Comparison of ENCODE assay signal across 8 mouse cellular contexts in the genomic region with DNA sequence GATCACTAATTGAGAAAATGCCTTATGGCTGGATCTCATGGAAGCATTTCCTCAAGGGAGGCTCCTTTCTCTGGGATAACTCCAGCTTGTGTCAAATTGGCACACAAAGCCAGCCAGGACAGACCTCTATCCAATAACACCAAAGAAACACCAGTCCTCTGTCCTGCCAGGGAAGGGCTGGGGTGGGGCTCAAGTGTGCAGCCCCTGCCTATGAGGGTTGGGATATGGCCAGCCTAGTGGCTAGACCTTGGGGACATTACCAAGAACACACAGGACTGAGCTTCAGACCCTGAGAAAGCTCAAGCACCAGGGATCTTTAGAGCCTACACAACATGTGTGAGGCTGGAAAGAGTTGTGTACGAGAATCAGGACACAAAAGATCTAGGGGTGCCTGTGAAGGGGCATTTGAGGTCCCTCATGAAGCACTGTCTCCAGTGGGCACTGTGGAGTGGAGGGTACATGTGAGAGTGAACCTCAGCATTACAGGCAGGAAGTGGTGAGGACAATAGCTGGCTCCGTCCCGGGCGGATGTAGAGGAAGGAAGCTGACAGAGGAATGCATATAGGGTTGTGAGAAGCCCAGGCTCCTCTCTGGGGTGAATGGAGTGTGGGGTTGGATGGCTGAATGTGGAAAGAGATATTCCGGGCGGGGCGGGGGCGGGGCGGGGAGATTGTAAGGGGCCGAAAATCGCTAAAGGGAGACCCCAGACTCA. TPM values are rescaled to one million over a fixed set of nuclear protein-coding genes. Genes with fewer than 3 reads are reported as not detected.
DNase-seq lines count a peak whose midpoint lies in the region; ATAC-seq and TF ChIP-seq lines count a peak whose summit lies in the region.

No protein-coding gene starts in this region.

- H3K9ac ChIP-seq in forebrain, postnatal 0 days: no peak overlapping the region
- H3K9ac ChIP-seq in forebrain, embryonic 12.5 days: no peak overlapping the region
- H3K9ac ChIP-seq in heart, embryonic 13.5 days: no peak overlapping the region

- H3K9me3 ChIP-seq in forebrain, postnatal 0 days (ENCODE audit: low read length): no peaks in the 10 kb centered on the region
- H3K9me3 ChIP-seq in forebrain, embryonic 12.5 days: no peaks in the 10 kb centered on the region
- no peaks in the 10 kb centered on the region for H3K9me3 ChIP-seq in heart, embryonic 13.5 days

- DNase-seq in forebrain, postnatal 0 days: no peak
- peak; percentile 53 to 62 for DNase-seq in kidney, postnatal 36 days
- DNase-seq in left cerebral cortex, postnatal 36 days (ENCODE audit: low spot score in 2 of 2): no peak
- DNase-seq in adrenal gland, postnatal 14 days: no peak
- DNase-seq in cerebellum, adult 9-10 months: no peak

- intact Hi-C loops in left cerebral cortex, postnatal 36 days (cut with DNase I): no loop called here

- TF ChIP-seq CTCF in forebrain, postnatal 0 days (IDR thresholded peaks at IDR 0.05; ENCODE audit: low read depth): no peak

- no peak overlapping the region for H3K4me2 ChIP-seq in forebrain, postnatal 0 days (ENCODE audit: low read depth)
- H3K4me2 ChIP-seq in forebrain, embryonic 12.5 days: no peak overlapping the region
- no peak overlapping the region for H3K4me2 ChIP-seq in heart, embryonic 13.5 days

- H3K27me3 ChIP-seq in forebrain, postnatal 0 days (ENCODE audit: insufficient read depth, low read length): peaks cover 26% of the 10 kb centered on the region
- peaks cover 57% of the 10 kb centered on the region for H3K27me3 ChIP-seq in forebrain, embryonic 12.5 days
- peaks cover 25% of the 10 kb centered on the region for H3K27me3 ChIP-seq in heart, embryonic 13.5 days (replicated peaks)

- H3K4me1 ChIP-seq in forebrain, postnatal 0 days (ENCODE audit: insufficient read depth): no peaks in the 10 kb centered on the region
- H3K4me1 ChIP-seq in forebrain, embryonic 12.5 days: peaks cover 20% of the 10 kb centered on the region
- H3K4me1 ChIP-seq in heart, embryonic 13.5 days: peaks cover 37% of the 10 kb centered on the region

- H3K36me3 ChIP-seq in forebrain, postnatal 0 days (ENCODE audit: insufficient read depth): no peaks in the 10 kb centered on the region
- H3K36me3 ChIP-seq in forebrain, embryonic 12.5 days (replicated peaks): no peaks in the 10 kb centered on the region
- no peaks in the 10 kb centered on the region for H3K36me3 ChIP-seq in heart, embryonic 13.5 days

- WGBS in forebrain, postnatal 0 days: 89% methylated on average over 11 of the region's 11 CpGs
- WGBS in forebrain, embryonic 12.5 days: 91% methylated on average over 11 of the region's 11 CpGs
- WGBS in heart, embryonic 13.5 days: 66% methylated on average over 11 of the region's 11 CpGs

- peak overlapping the region; percentile 29; the same call in 1 of the 2 replicates for H3K27ac ChIP-seq in forebrain, postnatal 0 days (ENCODE audit: low read depth, low read length)
- no peak overlapping the region for H3K27ac ChIP-seq in forebrain, embryonic 12.5 days
- H3K27ac ChIP-seq in heart, embryonic 13.5 days (replicated peaks): peak overlapping the region; percentile 87

- no peak overlapping the region for H3K4me3 ChIP-seq in forebrain, postnatal 0 days (ENCODE audit: low read depth, low read length)
- H3K4me3 ChIP-seq in forebrain, embryonic 12.5 days (replicated peaks): no peak overlapping the region
- no peak overlapping the region for H3K4me3 ChIP-seq in heart, embryonic 13.5 days

- ATAC-seq in forebrain, postnatal 0 days: no peak
- ATAC-seq in forebrain, embryonic 12.5 days (ENCODE audit: low FRiP score): no peak
- ATAC-seq in heart, embryonic 13.5 days (ENCODE audit: extremely low read depth, insufficient number of reproducible peaks, low FRiP score, low TSS enrichment): peak; percentile 34; the same call in 1 of the 2 replicates
- peak; percentile 90 for ATAC-seq in megakaryocyte progenitor cell, adult 5-6 weeks (replicated peaks; ENCODE audit: poor library complexity)

RNA-seq across cellular contexts. Expression of gene Ccdc194, which starts 3.0 kb away (rescaled TPM):
- total RNA-seq in forebrain, postnatal 0 days (2014; rRNA removed): 0.48 TPM in 1 of 2 replicates, not detected in the other
- 0.08 and 0.16 TPM in 2 replicates for polyA plus RNA-seq in forebrain, postnatal 0 days (2015; fragmentation: Nextera tagmentation; extraction: Ambion mirVana)
- polyA plus RNA-seq in forebrain, embryonic 12.5 days (2016; fragmentation: Nextera tagmentation; extraction: Ambion mirVana): 0.20 and 0.21 TPM in 2 replicates
- polyA plus RNA-seq in heart, embryonic 13.5 days (2015; fragmentation: Nextera tagmentation; extraction: Ambion mirVana): 0.48 and 0.65 TPM in 2 replicates
- 0.07 TPM in 1 of 2 replicates, not detected in the other for total RNA-seq in megakaryocyte progenitor cell, adult 5-6 weeks (2015)
- total RNA-seq in megakaryocyte progenitor cell, adult 5-6 weeks (2017): not detected in 2 replicates
- not detected for total RNA-seq in left cerebral cortex, postnatal 36 days (2021)
- total RNA-seq in adrenal gland, postnatal 14 days (2021): not detected in 2 replicates

RNA-seq across cellular contexts. Expression of gene Bst2, which starts 8.7 kb away (rescaled TPM):
- total RNA-seq in forebrain, postnatal 0 days (2014; rRNA removed): 10.1 and 17.8 TPM in 2 replicates
- polyA plus RNA-seq in forebrain, postnatal 0 days (2015; fragmentation: Nextera tagmentation; extraction: Ambion mirVana): 19.3 and 21.0 TPM in 2 replicates
- polyA plus RNA-seq in forebrain, embryonic 12.5 days (2016; fragmentation: Nextera tagmentation; extraction: Ambion mirVana): 8.4 and 8.5 TPM in 2 replicates
- polyA plus RNA-seq in heart, embryonic 13.5 days (2015; fragmentation: Nextera tagmentation; extraction: Ambion mirVana): 34.0 and 39.5 TPM in 2 replicates
- 11.3 and 15.7 TPM in 2 replicates for total RNA-seq in megakaryocyte progenitor cell, adult 5-6 weeks (2015)
- total RNA-seq in megakaryocyte progenitor cell, adult 5-6 weeks (2017): 50.9 and 62.2 TPM in 2 replicates
- total RNA-seq in left cerebral cortex, postnatal 36 days (2021): 1 to 10 TPM; 3.5 to 4.8 TPM
- total RNA-seq in adrenal gland, postnatal 14 days (2021): 45.6 and 47.9 TPM in 2 replicates

RNA-seq across cellular contexts. Expression of gene Mvb12a, which starts 14.2 kb away (rescaled TPM):
- 70.5 and 81.7 TPM in 2 replicates for total RNA-seq in forebrain, postnatal 0 days (2014; rRNA removed)
- polyA plus RNA-seq in forebrain, postnatal 0 days (2015; fragmentation: Nextera tagmentation; extraction: Ambion mirVana): 73.4 and 87.4 TPM in 2 replicates
- polyA plus RNA-seq in forebrain, embryonic 12.5 days (2016; fragmentation: Nextera tagmentation; extraction: Ambion mirVana): 48.1 and 52.1 TPM in 2 replicates
- polyA plus RNA-seq in heart, embryonic 13.5 days (2015; fragmentation: Nextera tagmentation; extraction: Ambion mirVana): 58.8 and 59.5 TPM in 2 replicates
- 45.4 and 49.8 TPM in 2 replicates for total RNA-seq in megakaryocyte progenitor cell, adult 5-6 weeks (2015)
- 65.6 and 76.6 TPM in 2 replicates for total RNA-seq in megakaryocyte progenitor cell, adult 5-6 weeks (2017)
- total RNA-seq in left cerebral cortex, postnatal 36 days (2021): 10 to 100 TPM; 37.8 to 43.0 TPM
- total RNA-seq in adrenal gland, postnatal 14 days (2021): 63.2 and 66.3 TPM in 2 replicates

RNA-seq across cellular contexts. Expression of gene Plvap, which starts 17.0 kb away (rescaled TPM):
- 2.2 and 4.0 TPM in 2 replicates for total RNA-seq in forebrain, postnatal 0 days (2014; rRNA removed)
- polyA plus RNA-seq in forebrain, postnatal 0 days (2015; fragmentation: Nextera tagmentation; extraction: Ambion mirVana): 6.9 and 8.7 TPM in 2 replicates
- polyA plus RNA-seq in forebrain, embryonic 12.5 days (2016; fragmentation: Nextera tagmentation; extraction: Ambion mirVana): 27.6 and 30.2 TPM in 2 replicates
- polyA plus RNA-seq in heart, embryonic 13.5 days (2015; fragmentation: Nextera tagmentation; extraction: Ambion mirVana): 133 and 135 TPM in 2 replicates
- 0.67 and 0.76 TPM in 2 replicates for total RNA-seq in megakaryocyte progenitor cell, adult 5-6 weeks (2015)
- total RNA-seq in megakaryocyte progenitor cell, adult 5-6 weeks (2017): 0.71 and 2.7 TPM in 2 replicates
- 1 to 10 TPM; 7.4 to 9.4 TPM for total RNA-seq in left cerebral cortex, postnatal 36 days (2021)
- total RNA-seq in adrenal gland, postnatal 14 days (2021): 116 and 123 TPM in 2 replicates

RNA-seq across cellular contexts. Expression of gene Tmem221, which starts 30.2 kb away (rescaled TPM):
- 0.08 TPM in 1 of 2 replicates, not detected in the other for total RNA-seq in forebrain, postnatal 0 days (2014; rRNA removed)
- polyA plus RNA-seq in forebrain, postnatal 0 days (2015; fragmentation: Nextera tagmentation; extraction: Ambion mirVana): 0.16 and 0.18 TPM in 2 replicates
- 0.19 TPM in 1 of 2 replicates, not detected in the other for polyA plus RNA-seq in forebrain, embryonic 12.5 days (2016; fragmentation: Nextera tagmentation; extraction: Ambion mirVana)
- polyA plus RNA-seq in heart, embryonic 13.5 days (2015; fragmentation: Nextera tagmentation; extraction: Ambion mirVana): 0.27 and 0.41 TPM in 2 replicates
- 0.17 TPM in 1 of 2 replicates, not detected in the other for total RNA-seq in megakaryocyte progenitor cell, adult 5-6 weeks (2015)
- total RNA-seq in megakaryocyte progenitor cell, adult 5-6 weeks (2017): not detected in 2 replicates
- total RNA-seq in left cerebral cortex, postnatal 36 days (2021): not detected
- 1.8 and 4.2 TPM in 2 replicates for total RNA-seq in adrenal gland, postnatal 14 days (2021)

Comparison
In these comparisons a context has a peak if more than half of its experiments do, and no peak if none do; other contexts are left out.
1. ATAC-seq: peak in heart, embryonic 13.5 days (single experiment) and megakaryocyte progenitor cell, adult 5-6 weeks (single experiment); none in forebrain, postnatal 0 days (single experiment) and forebrain, embryonic 12.5 days (single experiment).
2. DNase-seq: peak in kidney, postnatal 36 days (2 of 2); none in forebrain, postnatal 0 days (single experiment), left cerebral cortex, postnatal 36 days (0 of 2), adrenal gland, postnatal 14 days (single experiment) and cerebellum, adult 9-10 months (single experiment).